Comparison of ENCODE assay signal across 12 mouse cellular contexts in the genomic region with DNA sequence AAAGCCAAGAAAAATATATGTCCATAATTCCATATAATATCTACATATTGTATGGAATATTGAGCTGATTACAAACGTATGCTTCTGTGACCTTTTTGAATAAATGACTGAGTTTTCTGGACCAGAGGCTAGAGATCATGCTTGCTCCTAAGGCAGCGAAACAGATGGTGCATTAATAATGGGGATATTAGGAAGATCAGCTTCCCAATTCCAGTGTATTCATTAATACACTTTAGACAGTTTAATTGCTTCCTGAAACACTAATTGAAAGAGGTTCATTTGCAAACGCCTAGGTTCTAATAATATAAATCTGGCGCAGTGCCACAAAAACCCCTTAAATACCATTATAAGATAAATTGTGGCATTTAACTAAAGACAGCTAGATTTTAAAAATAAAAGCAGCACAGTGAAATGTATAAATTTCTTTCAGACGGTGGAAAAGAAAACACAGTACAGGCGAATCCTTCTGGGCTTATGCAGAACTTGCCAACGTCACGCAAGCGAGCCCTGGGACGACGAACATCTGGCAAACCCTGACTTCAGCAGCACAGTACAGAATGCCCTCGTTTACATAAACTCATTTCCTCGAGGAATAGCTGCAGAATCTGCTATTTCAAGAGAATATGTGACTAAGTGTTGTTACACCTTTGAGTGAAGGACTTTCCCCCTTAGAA.
DNase-seq lines count a peak whose midpoint lies in the region; ATAC-seq lines count a peak whose summit lies in the region.
"Had no signal": no experiment of that assay in that cellular context is flagged by ENCODE, and none has a peak within 500 bp of the region (broad histone marks: within the 10 kb centered on the region; RNA-seq: fewer than 3 reads in every experiment).

No protein-coding gene starts in this region.

- no peak overlapping the region for H3K9ac ChIP-seq in forebrain, embryonic 14.5 days (ENCODE audit: low read length)
- H3K9ac ChIP-seq in midbrain, embryonic 15.5 days: no peak overlapping the region
- H3K9ac ChIP-seq: embryonic facial prominence, embryonic 12.5 days; liver, embryonic 13.5 days had no signal

- no peaks in the 10 kb centered on the region for H3K27me3 ChIP-seq in forebrain, embryonic 14.5 days (replicated peaks; ENCODE audit: control insufficient read depth, insufficient read depth, low read length)
- no peaks in the 10 kb centered on the region for H3K27me3 ChIP-seq in forebrain, embryonic 10.5 days (ENCODE audit: poor library complexity, severe bottlenecking)
- no peaks in the 10 kb centered on the region for H3K27me3 ChIP-seq in midbrain, embryonic 15.5 days (replicated peaks)
- H3K27me3 ChIP-seq: embryonic facial prominence, embryonic 12.5 days; liver, embryonic 13.5 days had no signal

- no peak overlapping the region for H3K27ac ChIP-seq in forebrain, embryonic 14.5 days (ENCODE audit: low read depth, low read length)
- H3K27ac ChIP-seq in forebrain, embryonic 10.5 days: no peak overlapping the region
- H3K27ac ChIP-seq in midbrain, embryonic 15.5 days: peak overlapping the region; percentile 42; the same call in 1 of the 2 replicates
- H3K27ac ChIP-seq: embryonic facial prominence, embryonic 12.5 days; liver, embryonic 13.5 days had no signal

- ATAC-seq in forebrain, embryonic 14.5 days: peak; percentile 81
- ATAC-seq in midbrain, embryonic 15.5 days (replicated peaks): peak; percentile 75; the same call in 1 of the 2 replicates

- WGBS in forebrain, embryonic 14.5 days: 23% methylated on average over 13 of the region's 13 CpGs
- 80% methylated on average over 13 of the region's 13 CpGs for WGBS in forebrain, embryonic 10.5 days
- WGBS in midbrain, embryonic 15.5 days: 39% methylated on average over 13 of the region's 13 CpGs

- H3K4me3 ChIP-seq in forebrain, embryonic 14.5 days (ENCODE audit: low read depth, low read length): no peak overlapping the region
- H3K4me3 ChIP-seq in forebrain, embryonic 10.5 days: no peak overlapping the region
- H3K4me3 ChIP-seq in midbrain, embryonic 15.5 days: no peak overlapping the region
- H3K4me3 ChIP-seq: embryonic facial prominence, embryonic 12.5 days; liver, embryonic 13.5 days had no signal

- peaks cover 9% of the 10 kb centered on the region for H3K4me1 ChIP-seq in forebrain, embryonic 14.5 days (ENCODE audit: control insufficient read depth, insufficient read depth, low read length)
- 0 out of 2 replicates have a peak, but pooled peaks cover 6% of the 10 kb centered on the region for H3K4me1 ChIP-seq in forebrain, embryonic 10.5 days
- peaks cover 10% of the 10 kb centered on the region; the same call in 1 of the 2 replicates for H3K4me1 ChIP-seq in midbrain, embryonic 15.5 days
- H3K4me1 ChIP-seq: liver, embryonic 13.5 days had no signal

- no peaks in the 10 kb centered on the region for H3K9me3 ChIP-seq in forebrain, embryonic 14.5 days (replicated peaks; ENCODE audit: control insufficient read depth, low read length)
- no peaks in the 10 kb centered on the region for H3K9me3 ChIP-seq in forebrain, embryonic 10.5 days
- no peaks in the 10 kb centered on the region for H3K9me3 ChIP-seq in midbrain, embryonic 15.5 days
- H3K9me3 ChIP-seq: embryonic facial prominence, embryonic 12.5 days; liver, embryonic 13.5 days had no signal

- no peaks in the 10 kb centered on the region for H3K36me3 ChIP-seq in forebrain, embryonic 14.5 days (ENCODE audit: control insufficient read depth, insufficient read depth, low read length)
- no peaks in the 10 kb centered on the region for H3K36me3 ChIP-seq in forebrain, embryonic 10.5 days (replicated peaks)
- no peaks in the 10 kb centered on the region for H3K36me3 ChIP-seq in midbrain, embryonic 15.5 days (replicated peaks)
- H3K36me3 ChIP-seq: embryonic facial prominence, embryonic 12.5 days; liver, embryonic 13.5 days had no signal

- peak; percentile 74 for DNase-seq in forebrain, embryonic 14.5 days (ENCODE audit: low spot score)
- DNase-seq in forebrain, embryonic 10.5 days (ENCODE audit: extremely low spot score, low spot score): no peak
- DNase-seq in left cerebral cortex, postnatal 14 days (ENCODE audit: low spot score in 2 of 2): peak; percentile 9 to 25
- no peak for DNase-seq in left cerebral cortex, postnatal 36 days (ENCODE audit: low spot score in 2 of 2)
- peak; percentile 24 for DNase-seq in brain, embryonic 18.5 days (ENCODE audit: low read depth, low spot score)
- no peak for DNase-seq in yolk sac, embryonic 10.5 days (ENCODE audit: low spot score)
- DNase-seq in heart, postnatal 36 days: no peak
- DNase-seq: cerebellum, adult 11 months; gastrocnemius, postnatal 25 days; liver, embryonic 13.5 days had no signal

- H3K4me2 ChIP-seq in forebrain, embryonic 14.5 days (ENCODE audit: low read length): no peak overlapping the region
- H3K4me2 ChIP-seq in midbrain, embryonic 15.5 days: no peak overlapping the region
- H3K4me2 ChIP-seq: embryonic facial prominence, embryonic 12.5 days; liver, embryonic 13.5 days had no signal

- intact Hi-C loops in left cerebral cortex, postnatal 14 days (cut with DNase I): no loop called here
- intact Hi-C loops in left cerebral cortex, postnatal 36 days (cut with DNase I): no loop called here
- intact Hi-C loops in heart, postnatal 36 days (cut with DNase I): no loop called here

Comparison
In these comparisons a context has a peak if more than half of its experiments do, and no peak if none do; other contexts are left out.
1. DNase-seq: peak in forebrain, embryonic 14.5 days (single experiment), left cerebral cortex, postnatal 14 days (2 of 2) and brain, embryonic 18.5 days (single experiment); none in forebrain, embryonic 10.5 days (single experiment), left cerebral cortex, postnatal 36 days (0 of 2), yolk sac, embryonic 10.5 days (single experiment) and heart, postnatal 36 days (0 of 2).